Mouse (Mus musculus): ENCODE measurements at regions not wholly inside any gene's neighbourhood (a gene's known extent, or its start where the extent isn't known, plus 50 kb on each side); places are given as distances from the start of the nearest gene placed in this dataset.

DNA sequence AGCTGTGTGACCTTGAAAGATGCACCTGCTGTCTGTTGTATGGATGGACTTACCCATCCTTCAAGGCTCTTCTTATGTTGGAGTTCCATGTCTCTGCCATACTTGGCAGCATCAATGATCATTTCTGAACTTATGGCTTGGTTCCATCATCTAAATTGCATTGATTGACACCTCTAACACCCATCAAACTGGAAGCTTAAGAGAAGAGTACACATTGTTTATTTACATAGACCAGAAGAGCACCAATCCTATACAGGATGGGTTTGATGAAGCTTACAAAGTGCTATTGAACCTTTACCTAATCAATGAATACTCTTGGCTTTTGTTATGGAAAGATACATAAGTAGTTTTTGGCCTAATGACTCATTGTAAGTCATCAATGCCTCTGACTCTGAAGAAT lies 248.8 kb downstream of the Fam49a start:
- Histone ChIP-seq H3K4me2 (ENCODE audit: low read depth, low read length, poor library complexity, severe bottlenecking) (no peak overlapping the region), H3K4me3 (ENCODE audit: low read depth, low read length) (no peak overlapping the region), H3K9ac (replicated peaks; ENCODE audit: low read length, poor library complexity, severe bottlenecking) (no peak overlapping the region), H3K36me3 (ENCODE audit: insufficient read depth, low read length) (no peaks in the 10 kb centered on the region), H3K4me1 (ENCODE audit: insufficient read depth, low read length) (no peaks in the 10 kb centered on the region), H3K27ac (ENCODE audit: low read depth, low read length) (no peak overlapping the region), H3K27me3 (ENCODE audit: insufficient read depth, low read length) (no peaks in the 10 kb centered on the region), H3K9me3 (ENCODE audit: low read length) (no peaks in the 10 kb centered on the region)
- no peak for TF ChIP-seq CTCF (IDR thresholded peaks at IDR 0.05)
- no peak for ATAC-seq (ENCODE audit: low FRiP score)
- DNase-seq (ENCODE audit: low spot score): no peak

DNA sequence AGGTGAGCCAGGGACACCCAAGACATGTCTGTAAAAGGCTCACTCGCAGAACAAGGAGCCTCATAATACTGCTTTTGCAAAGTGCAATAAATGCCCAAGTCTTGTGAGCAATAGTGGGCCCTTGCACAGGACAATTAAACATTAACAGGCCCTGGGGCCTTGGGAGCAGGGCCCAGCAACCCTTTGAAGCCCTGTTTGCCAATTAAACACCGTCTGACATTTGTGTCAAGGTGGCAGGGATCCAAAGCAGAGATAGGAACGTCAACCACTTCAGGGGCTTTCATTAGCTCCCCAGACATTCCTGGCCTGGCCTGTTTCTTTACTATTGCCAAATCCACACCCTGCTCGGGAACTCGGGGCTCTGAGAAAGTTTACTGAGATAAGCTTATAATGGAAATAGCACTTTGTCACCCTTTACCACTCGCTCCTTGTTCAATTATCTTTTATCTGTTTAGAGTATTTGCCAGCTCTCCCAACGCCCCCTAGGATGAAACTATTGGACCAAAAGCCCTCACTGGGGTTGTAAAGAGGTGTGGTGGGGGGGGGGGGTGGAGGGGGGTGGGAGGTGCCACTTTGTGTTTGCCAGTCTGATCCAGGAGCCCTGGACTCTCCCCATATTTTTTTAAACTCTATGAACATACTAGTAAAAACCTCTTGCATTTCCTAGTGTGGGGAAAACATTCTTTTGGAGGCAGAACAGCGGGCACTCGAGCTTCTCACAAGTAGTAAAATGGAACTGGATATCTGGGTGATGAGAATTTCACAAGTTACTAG lies 247.4 kb downstream of the Fam49a start:
- H3K27me3 ChIP-seq (ENCODE audit: insufficient read depth, low read length): no peaks in the 10 kb centered on the region
- no peak overlapping the region for H3K27ac ChIP-seq (ENCODE audit: low read depth, low read length)
- ATAC-seq (ENCODE audit: low FRiP score) (no peak), DNase-seq (ENCODE audit: low spot score) (no peak)
- H3K4me1 ChIP-seq (ENCODE audit: insufficient read depth, low read length): no peaks in the 10 kb centered on the region
- H3K9ac ChIP-seq (replicated peaks; ENCODE audit: low read length, poor library complexity, severe bottlenecking): no peak overlapping the region
- no peaks in the 10 kb centered on the region for H3K36me3 ChIP-seq (ENCODE audit: insufficient read depth, low read length)
- no peaks in the 10 kb centered on the region for H3K9me3 ChIP-seq (ENCODE audit: low read length)
- 50% methylated on average over 9 of the region's 9 CpGs for WGBS
- H3K4me3 ChIP-seq (ENCODE audit: low read depth, low read length): no peak overlapping the region
- no peak overlapping the region for H3K4me2 ChIP-seq (ENCODE audit: low read depth, low read length, poor library complexity, severe bottlenecking)
- no peak for TF ChIP-seq CTCF (IDR thresholded peaks at IDR 0.05)

- DNase-seq (ENCODE audit: low spot score) (no peak), ATAC-seq (ENCODE audit: low FRiP score) (no peak)
- WGBS: 50% methylated on average over 9 of the region's 9 CpGs
- no peaks in the 10 kb centered on the region for H3K4me1 ChIP-seq (ENCODE audit: insufficient read depth, low read length)
- H3K9ac ChIP-seq (replicated peaks; ENCODE audit: low read length, poor library complexity, severe bottlenecking): no peak overlapping the region
- H3K4me3 ChIP-seq (ENCODE audit: low read depth, low read length): no peak overlapping the region
- TF ChIP-seq CTCF (IDR thresholded peaks at IDR 0.05): no peak
- H3K27me3 ChIP-seq (ENCODE audit: insufficient read depth, low read length): no peaks in the 10 kb centered on the region
- no peaks in the 10 kb centered on the region for H3K9me3 ChIP-seq (ENCODE audit: low read length)
- H3K4me2 ChIP-seq (ENCODE audit: low read depth, low read length, poor library complexity, severe bottlenecking): no peak overlapping the region
- no peaks in the 10 kb centered on the region for H3K36me3 ChIP-seq (ENCODE audit: insufficient read depth, low read length)
- no peak overlapping the region for H3K27ac ChIP-seq (ENCODE audit: low read depth, low read length)
Measured at GRCm38 (mm10) chr12:12508487-12509125, 246.7 kb downstream of the Fam49a start.

- no peak overlapping the region for H3K9ac ChIP-seq (replicated peaks; ENCODE audit: low read length, poor library complexity, severe bottlenecking)
- H3K4me1 ChIP-seq (ENCODE audit: insufficient read depth, low read length): no peaks in the 10 kb centered on the region
- TF ChIP-seq CTCF (IDR thresholded peaks at IDR 0.05): no peak
- no peaks in the 10 kb centered on the region for H3K9me3 ChIP-seq (ENCODE audit: low read length)
- no peak for DNase-seq (ENCODE audit: low spot score)
- no peak overlapping the region for H3K4me2 ChIP-seq (ENCODE audit: low read depth, low read length, poor library complexity, severe bottlenecking)
- ATAC-seq (ENCODE audit: low FRiP score): no peak
- H3K36me3 ChIP-seq (ENCODE audit: insufficient read depth, low read length): no peaks in the 10 kb centered on the region
- no peak overlapping the region for H3K27ac ChIP-seq (ENCODE audit: low read depth, low read length)
- H3K27me3 ChIP-seq (ENCODE audit: insufficient read depth, low read length): no peaks in the 10 kb centered on the region
- 69% methylated on average over 3 of the region's 3 CpGs for WGBS
- H3K4me3 ChIP-seq (ENCODE audit: low read depth, low read length): no peak overlapping the region
Measured at GRCm38 (mm10) chr12:12506671-12507070, 244.7 kb downstream of the Fam49a start.

GRCm38 (mm10) chr12:12505590-12505989 lies 243.7 kb downstream of the Fam49a start:
- H3K27me3 ChIP-seq (ENCODE audit: insufficient read depth, low read length): no peaks in the 10 kb centered on the region
- WGBS: 82% methylated on average over 4 of the region's 4 CpGs
- H3K9me3 ChIP-seq (ENCODE audit: low read length): no peaks in the 10 kb centered on the region
- no peak overlapping the region for H3K4me3 ChIP-seq (ENCODE audit: low read depth, low read length)
- H3K4me2 ChIP-seq (ENCODE audit: low read depth, low read length, poor library complexity, severe bottlenecking): no peak overlapping the region
- no peak for TF ChIP-seq CTCF (IDR thresholded peaks at IDR 0.05)
- H3K9ac ChIP-seq (replicated peaks; ENCODE audit: low read length, poor library complexity, severe bottlenecking): no peak overlapping the region
- DNase-seq (ENCODE audit: low spot score) (no peak), ATAC-seq (ENCODE audit: low FRiP score) (no peak)
- no peaks in the 10 kb centered on the region for H3K4me1 ChIP-seq (ENCODE audit: insufficient read depth, low read length)
- no peak overlapping the region for H3K27ac ChIP-seq (ENCODE audit: low read depth, low read length)
- H3K36me3 ChIP-seq (ENCODE audit: insufficient read depth, low read length): no peaks in the 10 kb centered on the region

DNA sequence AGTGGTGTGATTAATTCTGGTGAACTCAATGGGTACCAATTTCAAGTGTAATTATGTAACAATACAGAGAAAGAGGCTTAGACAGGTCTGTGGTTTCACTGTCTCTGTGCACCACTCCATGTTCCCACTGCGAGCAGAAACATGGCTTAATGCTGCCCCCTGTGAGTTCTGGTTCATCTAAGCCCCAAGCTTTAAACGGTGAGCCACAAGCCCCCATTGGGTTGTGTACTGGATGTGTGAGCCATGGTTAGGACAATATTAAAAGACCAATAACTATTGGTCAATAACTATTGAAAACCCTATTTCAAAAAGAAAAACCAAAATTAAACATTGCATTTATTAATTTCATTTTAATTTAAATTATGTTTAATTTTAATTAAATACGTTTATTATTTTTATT lies 238.0 kb downstream of the Fam49a start:
- WGBS: 61% methylated on average over 3 of the region's 3 CpGs
- DNase-seq (ENCODE audit: low spot score) (no peak), ATAC-seq (ENCODE audit: low FRiP score) (no peak)
- Histone ChIP-seq H3K4me3 (ENCODE audit: low read depth, low read length) (no peak overlapping the region), H3K4me1 (ENCODE audit: insufficient read depth, low read length) (no peaks in the 10 kb centered on the region), H3K9me3 (ENCODE audit: low read length) (no peaks in the 10 kb centered on the region), H3K27me3 (ENCODE audit: insufficient read depth, low read length) (no peaks in the 10 kb centered on the region), H3K9ac (replicated peaks; ENCODE audit: low read length, poor library complexity, severe bottlenecking) (no peak overlapping the region), H3K27ac (ENCODE audit: low read depth, low read length) (no peak overlapping the region), H3K36me3 (ENCODE audit: insufficient read depth, low read length) (no peaks in the 10 kb centered on the region), H3K4me2 (ENCODE audit: low read depth, low read length, poor library complexity, severe bottlenecking) (no peak overlapping the region)
- no peak for TF ChIP-seq CTCF (IDR thresholded peaks at IDR 0.05)
